8 mouse cellular contexts compared by ENCODE assay signal in the genomic region with DNA sequence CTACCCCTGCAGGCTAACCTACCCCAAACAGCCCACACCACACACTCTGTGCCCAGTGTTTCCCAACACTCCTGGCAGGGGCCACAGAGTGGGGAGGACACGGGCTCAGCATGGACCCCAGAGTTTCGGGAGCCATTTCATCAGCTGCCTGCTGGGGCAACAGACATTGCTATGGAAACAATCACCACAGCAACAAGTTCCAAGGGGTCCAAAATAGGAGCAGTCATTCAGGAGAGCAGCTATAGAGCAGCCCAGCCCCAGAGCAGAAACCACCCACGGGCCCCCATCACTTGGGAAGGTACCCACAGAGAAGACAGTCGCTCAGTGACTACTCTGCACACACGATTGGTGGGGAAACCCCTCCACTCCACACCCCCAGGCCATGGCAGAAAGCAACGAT.
A peak's percentile ranks its signal among the peaks of the same experiment; 100 is the strongest.
DNase-seq lines count a peak whose midpoint lies in the region; ATAC-seq lines count a peak whose summit lies in the region.

No protein-coding gene starts in this region.

- no peak overlapping the region for H3K4me3 ChIP-seq in kidney, embryonic 14.5 days (ENCODE audit: low read length)
- H3K4me3 ChIP-seq in heart, embryonic 13.5 days: no peak overlapping the region
- no peak overlapping the region for H3K4me3 ChIP-seq in midbrain, embryonic 14.5 days (replicated peaks; ENCODE audit: low read depth, low read length)

- ATAC-seq in kidney, embryonic 14.5 days (ENCODE audit: low FRiP score, low TSS enrichment): no peak
- no peak for ATAC-seq in heart, embryonic 13.5 days (ENCODE audit: extremely low read depth, insufficient number of reproducible peaks, low FRiP score, low TSS enrichment)
- ATAC-seq in midbrain, embryonic 14.5 days (ENCODE audit: low FRiP score, low TSS enrichment): peak; percentile 49; the same call in 1 of the 2 replicates
- no peak for ATAC-seq in erythroid progenitor cell, adult 5-6 weeks (replicated peaks; ENCODE audit: low FRiP score, poor library complexity, severe bottlenecking)

- H3K27me3 ChIP-seq in kidney, embryonic 14.5 days (ENCODE audit: control insufficient read depth, insufficient read depth, low read length): no peaks in the 10 kb centered on the region
- no peaks in the 10 kb centered on the region for H3K27me3 ChIP-seq in heart, embryonic 13.5 days (replicated peaks)
- H3K27me3 ChIP-seq in midbrain, embryonic 14.5 days (ENCODE audit: control insufficient read depth, insufficient read depth, low read length): no peaks in the 10 kb centered on the region

- no peaks in the 10 kb centered on the region for H3K9me3 ChIP-seq in kidney, embryonic 14.5 days (ENCODE audit: control insufficient read depth, low read length)
- H3K9me3 ChIP-seq in heart, embryonic 13.5 days: no peaks in the 10 kb centered on the region
- H3K9me3 ChIP-seq in midbrain, embryonic 14.5 days (ENCODE audit: control insufficient read depth, low read length): no peaks in the 10 kb centered on the region

- no peak for DNase-seq in kidney, postnatal 10 days
- DNase-seq in embryo, embryonic 10.5 days (ENCODE audit: low spot score): peak; percentile 80
- peak; percentile 68 for DNase-seq in left cerebral cortex, adult 11 months (ENCODE audit: low spot score)
- peak; percentile 77 for DNase-seq in midbrain, embryonic 14.5 days
- no peak for DNase-seq in ovary, postnatal 10 days (ENCODE audit: low spot score)

- H3K4me2 ChIP-seq in kidney, embryonic 14.5 days (replicated peaks; ENCODE audit: low read depth, low read length): no peak overlapping the region
- H3K4me2 ChIP-seq in heart, embryonic 13.5 days: peak overlapping the region; percentile 30; the same call in 1 of the 2 replicates
- H3K4me2 ChIP-seq in midbrain, embryonic 14.5 days (ENCODE audit: low read length): peak overlapping the region; percentile 31

- 0 out of 2 replicates have a peak overlapping the region, but pooled peaks have one; percentile 27 for H3K27ac ChIP-seq in kidney, embryonic 14.5 days (ENCODE audit: low read depth, low read length)
- peak overlapping the region; percentile 82 for H3K27ac ChIP-seq in heart, embryonic 13.5 days (replicated peaks)
- H3K27ac ChIP-seq in midbrain, embryonic 14.5 days (replicated peaks; ENCODE audit: low read depth, low read length): peak overlapping the region; percentile 52

- H3K36me3 ChIP-seq in kidney, embryonic 14.5 days (ENCODE audit: control insufficient read depth, insufficient read depth, low read length): peaks cover 22% of the 10 kb centered on the region; the same call in 1 of the 2 replicates
- peaks cover 42% of the 10 kb centered on the region for H3K36me3 ChIP-seq in heart, embryonic 13.5 days
- no peaks in the 10 kb centered on the region for H3K36me3 ChIP-seq in midbrain, embryonic 14.5 days (ENCODE audit: control insufficient read depth, insufficient read depth, low read length)

- 40% methylated on average over 6 of the region's 6 CpGs for WGBS in kidney, embryonic 14.5 days
- WGBS in heart, embryonic 13.5 days: 27% methylated on average over 6 of the region's 6 CpGs
- WGBS in midbrain, embryonic 14.5 days: 7% methylated on average over 6 of the region's 6 CpGs

- peak overlapping the region; percentile 9; the same call in 1 of the 2 replicates for H3K9ac ChIP-seq in kidney, embryonic 14.5 days (ENCODE audit: low read depth, low read length)
- peak overlapping the region; percentile 64 for H3K9ac ChIP-seq in heart, embryonic 13.5 days
- H3K9ac ChIP-seq in midbrain, embryonic 14.5 days (replicated peaks; ENCODE audit: low read length): no peak overlapping the region

- peaks cover 48% of the 10 kb centered on the region for H3K4me1 ChIP-seq in kidney, embryonic 14.5 days (ENCODE audit: control insufficient read depth, insufficient read depth, low read length)
- H3K4me1 ChIP-seq in heart, embryonic 13.5 days: peaks cover 93% of the 10 kb centered on the region
- peaks cover 51% of the 10 kb centered on the region for H3K4me1 ChIP-seq in midbrain, embryonic 14.5 days (ENCODE audit: control insufficient read depth, insufficient read depth, low read length)

Comparison
In these comparisons a context has a peak if more than half of its experiments do, and no peak if none do; other contexts are left out.
1. H3K27ac ChIP-seq: peak in every context shown above with its lines; median percentile 82 in heart, embryonic 13.5 days; 52 in midbrain, embryonic 14.5 days; 27 in kidney, embryonic 14.5 days.
2. DNase-seq: peak in embryo, embryonic 10.5 days (single experiment), left cerebral cortex, adult 11 months (single experiment) and midbrain, embryonic 14.5 days (single experiment); none in kidney, postnatal 10 days (single experiment) and ovary, postnatal 10 days (single experiment).